In the genomic region with DNA sequence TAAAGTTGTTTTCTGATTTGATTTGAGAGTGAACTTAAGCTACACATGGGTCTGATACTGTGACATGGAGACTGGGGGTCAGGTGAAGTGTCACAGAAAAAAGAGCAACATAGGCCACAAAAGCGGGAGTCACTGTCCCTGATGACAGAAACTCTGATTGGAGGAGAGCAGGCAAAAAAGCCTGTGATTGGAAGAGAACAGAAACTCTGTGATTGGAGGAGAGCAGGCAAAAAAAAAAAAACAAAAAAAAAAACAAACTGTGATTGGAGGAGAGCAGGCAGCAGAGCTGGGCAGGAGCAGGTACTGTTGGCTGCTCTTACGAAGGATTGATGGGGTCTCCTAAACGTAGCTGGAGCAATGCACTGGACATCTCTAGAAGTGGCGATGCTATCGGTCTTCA, we compare ENCODE assay signal across 25 mouse cellular contexts.
"Had no signal": no experiment of that assay in that cellular context is flagged by ENCODE, and none has a peak within 500 bp of the region (broad histone marks: within the 10 kb centered on the region; RNA-seq: fewer than 3 reads in every experiment).

No protein-coding gene starts in this region.

- H3K27ac ChIP-seq: heart, embryonic 10.5 days; hindbrain, embryonic 10.5 days; hindbrain, embryonic 12.5 days; hindbrain, embryonic 15.5 days; hindbrain, postnatal 0 days; layer of hippocampus, adult 2 months; left cerebral cortex, adult 2 months; limb, embryonic 10.5 days; limb, embryonic 12.5 days; liver, embryonic 13.5 days; liver, embryonic 15.5 days had no signal

- H3K4me1 ChIP-seq: hindbrain, embryonic 10.5 days; hindbrain, embryonic 12.5 days; hindbrain, embryonic 15.5 days; limb, embryonic 10.5 days; limb, embryonic 12.5 days had no signal

- H3K4me3 ChIP-seq: heart, embryonic 10.5 days; heart, embryonic 12.5 days; hindbrain, embryonic 10.5 days; hindbrain, embryonic 12.5 days; hindbrain, embryonic 15.5 days; layer of hippocampus, adult 2 months; left cerebral cortex, adult 2 months; limb, embryonic 10.5 days; limb, embryonic 12.5 days; liver, embryonic 13.5 days; liver, embryonic 15.5 days had no signal

- H3K9me3 ChIP-seq: heart, embryonic 10.5 days; heart, embryonic 12.5 days; hindbrain, embryonic 10.5 days; hindbrain, embryonic 12.5 days; hindbrain, embryonic 15.5 days; limb, embryonic 10.5 days; limb, embryonic 12.5 days; liver, embryonic 13.5 days; liver, embryonic 15.5 days had no signal

- DNase-seq: gastrocnemius, postnatal 10 days; gastrocnemius, postnatal 25 days; heart, adult 18-20 months; heart, postnatal 10 days; heart, postnatal 4 days; kidney, adult 11 months; kidney, adult 2 months; kidney, postnatal 10 days; kidney, postnatal 25 days; kidney, postnatal 4 days; liver; liver, embryonic 13.5 days had no signal

- ATAC-seq: hindbrain, postnatal 0 days; intestine, embryonic 16.5 days had no signal

- H3K36me3 ChIP-seq: hindbrain, embryonic 10.5 days; hindbrain, embryonic 12.5 days; hindbrain, embryonic 15.5 days; limb, embryonic 10.5 days; limb, embryonic 12.5 days; liver, embryonic 13.5 days; liver, embryonic 15.5 days had no signal

- H3K4me2 ChIP-seq: heart, embryonic 12.5 days; hindbrain, embryonic 12.5 days; hindbrain, embryonic 15.5 days; limb, embryonic 12.5 days; liver, embryonic 11.5 days; liver, embryonic 13.5 days; liver, embryonic 15.5 days had no signal

- H3K27me3 ChIP-seq: heart, embryonic 12.5 days; hindbrain, embryonic 12.5 days; hindbrain, embryonic 15.5 days; limb, embryonic 12.5 days; liver, embryonic 13.5 days had no signal

- H3K9ac ChIP-seq: heart, embryonic 12.5 days; hindbrain, embryonic 12.5 days; hindbrain, embryonic 15.5 days; limb, embryonic 12.5 days; liver, embryonic 13.5 days; liver, embryonic 15.5 days had no signal
